Mouse (Mus musculus): ENCODE data around the gene Slc35c2. TPM values are rescaled to one million over a fixed set of nuclear protein-coding genes. Genes with fewer than 3 reads are reported as not detected.

Slc35c2 gene
- total and polyA plus RNA-seq, 2 experiments from 2014 or later = 68.7 to 98.9 TPM

DNA sequence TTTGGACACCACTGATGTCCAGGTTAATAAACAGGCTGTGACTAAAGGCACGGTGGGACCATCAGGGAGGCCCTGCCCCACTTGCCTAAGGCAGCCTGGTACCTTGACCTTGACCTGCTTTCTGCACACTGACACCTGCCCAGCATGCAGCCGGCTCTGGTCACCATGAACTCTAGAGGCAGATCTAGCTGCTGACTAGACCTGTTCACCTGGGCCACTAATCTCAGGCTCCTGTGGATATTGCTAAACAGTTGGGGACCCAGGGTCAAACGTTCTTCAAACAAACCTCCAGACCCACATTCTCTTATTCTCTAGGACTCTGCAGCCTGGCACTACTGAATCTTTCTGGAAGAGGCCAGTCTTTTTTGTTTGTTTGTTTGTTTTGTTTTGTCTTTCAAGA, 2.6 kb downstream of the Slc35c2 start:
- no peak for TF ChIP-seq CTCF (IDR thresholded peaks at IDR 0.05)
- ATAC-seq (ENCODE audit: low FRiP score) (no peak), DNase-seq (ENCODE audit: low spot score) (no peak)
- no peak overlapping the region for H3K27ac ChIP-seq (ENCODE audit: low read depth, low read length)
- no peaks in the 10 kb centered on the region for H3K9me3 ChIP-seq (ENCODE audit: low read length)
- H3K4me2 ChIP-seq (ENCODE audit: low read depth, low read length, poor library complexity, severe bottlenecking) = no peak overlapping the region
- no peaks in the 10 kb centered on the region for H3K27me3 ChIP-seq (ENCODE audit: insufficient read depth, low read length)
- WGBS = 84% methylated on average over 3 of the region's 3 CpGs
- H3K36me3 ChIP-seq (ENCODE audit: insufficient read depth, low read length) = peaks cover 24% of the 10 kb centered on the region
- no peak overlapping the region for H3K4me3 ChIP-seq (ENCODE audit: low read depth, low read length)
- H3K4me1 ChIP-seq (ENCODE audit: insufficient read depth, low read length) = peaks cover 17% of the 10 kb centered on the region
- H3K9ac ChIP-seq (replicated peaks; ENCODE audit: low read length, poor library complexity, severe bottlenecking) = 0 out of 2 replicates have a peak overlapping the region, but pooled peaks have one; percentile 4

DNA sequence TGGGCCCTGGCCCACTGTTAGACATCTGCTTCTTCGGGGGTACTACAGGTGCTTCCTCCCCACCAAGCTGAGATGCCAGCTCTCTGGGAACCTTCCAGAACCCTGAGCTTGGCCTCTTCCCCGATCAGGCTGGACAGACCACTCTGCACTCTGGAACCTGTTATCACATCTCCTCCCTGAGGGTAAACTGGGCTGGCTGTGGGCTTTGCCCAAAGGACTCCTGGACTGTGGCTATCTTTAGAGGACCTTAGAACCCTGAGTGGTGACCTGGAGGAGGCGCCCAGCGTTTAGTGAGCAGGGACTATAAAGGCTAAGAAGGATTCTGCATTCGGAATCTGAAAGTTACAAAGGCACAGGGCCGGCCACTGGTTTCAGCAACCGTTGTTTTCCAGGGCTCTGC, 3.3 kb downstream of the Slc35c2 start:
- Histone ChIP-seq H3K4me2 (ENCODE audit: low read depth, low read length, poor library complexity, severe bottlenecking) (no peak overlapping the region), H3K27ac (ENCODE audit: low read depth, low read length) (no peak overlapping the region), H3K36me3 (ENCODE audit: insufficient read depth, low read length) (peaks cover 17% of the 10 kb centered on the region), H3K27me3 (ENCODE audit: insufficient read depth, low read length) (no peaks in the 10 kb centered on the region), H3K9ac (replicated peaks; ENCODE audit: low read length, poor library complexity, severe bottlenecking) (0 out of 2 replicates have a peak overlapping the region, but pooled peaks have one; percentile 4), H3K4me3 (ENCODE audit: low read depth, low read length) (no peak overlapping the region), H3K4me1 (ENCODE audit: insufficient read depth, low read length) (peaks cover 17% of the 10 kb centered on the region), H3K9me3 (ENCODE audit: low read length) (no peaks in the 10 kb centered on the region)
- TF ChIP-seq CTCF (IDR thresholded peaks at IDR 0.05) = no peak
- ATAC-seq (ENCODE audit: low FRiP score) = no peak
- no peak for DNase-seq (ENCODE audit: low spot score)
- WGBS = 96% methylated on average over 7 of the region's 7 CpGs

DNA sequence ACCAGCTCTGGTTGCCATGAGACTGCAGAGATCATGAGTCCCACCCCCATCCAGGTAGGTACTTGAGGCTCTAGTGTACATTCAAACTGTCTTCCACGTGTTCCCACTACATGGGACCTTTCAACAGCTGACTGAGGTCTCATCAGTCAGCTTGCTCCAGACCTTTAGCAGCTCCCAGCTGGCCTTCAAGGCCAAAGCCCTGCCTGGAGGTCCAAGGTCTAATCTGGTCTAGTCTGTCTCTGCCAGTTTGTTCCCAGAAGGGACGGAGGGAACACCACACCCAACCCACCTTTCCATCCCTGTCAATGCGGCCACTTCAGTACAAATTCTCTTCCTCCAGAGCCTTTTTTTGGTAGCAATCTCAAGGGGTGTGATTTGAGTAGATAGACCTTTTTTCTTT, 4.0 kb downstream of the Slc35c2 start:
- H3K4me2 ChIP-seq (ENCODE audit: low read depth, low read length, poor library complexity, severe bottlenecking) = no peak overlapping the region
- no peak overlapping the region for H3K4me3 ChIP-seq (ENCODE audit: low read depth, low read length)
- ATAC-seq (ENCODE audit: low FRiP score) = no peak
- no peak overlapping the region for H3K27ac ChIP-seq (ENCODE audit: low read depth, low read length)
- peaks cover 17% of the 10 kb centered on the region for H3K36me3 ChIP-seq (ENCODE audit: insufficient read depth, low read length)
- WGBS = 90% methylated on average over 3 of the region's 3 CpGs
- H3K27me3 ChIP-seq (ENCODE audit: insufficient read depth, low read length) = no peaks in the 10 kb centered on the region
- DNase-seq (ENCODE audit: low spot score) = no peak
- H3K9ac ChIP-seq (replicated peaks; ENCODE audit: low read length, poor library complexity, severe bottlenecking) = no peak overlapping the region
- peaks cover 17% of the 10 kb centered on the region for H3K4me1 ChIP-seq (ENCODE audit: insufficient read depth, low read length)
- no peaks in the 10 kb centered on the region for H3K9me3 ChIP-seq (ENCODE audit: low read length)
- TF ChIP-seq CTCF (IDR thresholded peaks at IDR 0.05) = no peak

DNA sequence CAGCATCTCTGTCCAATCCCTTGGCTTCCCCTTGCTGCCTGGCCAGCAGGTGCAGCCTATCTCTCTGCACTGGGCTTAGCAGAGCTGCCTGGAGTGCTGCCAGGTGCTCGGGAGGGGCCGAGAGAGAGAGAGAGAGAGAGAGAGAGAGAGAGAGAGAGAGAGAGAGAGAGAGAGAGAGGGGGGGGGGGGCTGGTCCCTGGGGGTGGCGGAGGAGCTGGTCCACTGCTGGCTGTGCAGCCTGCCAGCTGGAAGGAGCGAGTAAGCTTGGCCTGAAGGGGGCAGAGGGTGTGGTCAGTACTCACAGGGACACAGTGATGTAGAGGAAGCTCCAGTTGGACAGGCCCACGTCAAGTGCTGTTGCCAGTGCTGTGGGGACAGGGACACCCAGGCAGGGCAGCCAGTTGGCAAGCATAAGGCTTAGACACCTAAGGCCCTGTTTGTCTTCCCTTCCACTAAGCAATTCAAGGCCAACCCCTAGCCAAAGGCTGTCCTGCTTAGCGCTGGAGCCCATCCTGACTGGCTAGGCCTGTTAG, 5.8 kb downstream of the Slc35c2 start:
- Histone ChIP-seq H3K4me1 (ENCODE audit: insufficient read depth, low read length) (peaks cover 9% of the 10 kb centered on the region), H3K27ac (ENCODE audit: low read depth, low read length) (no peak overlapping the region), H3K9me3 (ENCODE audit: low read length) (no peaks in the 10 kb centered on the region), H3K27me3 (ENCODE audit: insufficient read depth, low read length) (no peaks in the 10 kb centered on the region), H3K36me3 (ENCODE audit: insufficient read depth, low read length) (peaks cover 21% of the 10 kb centered on the region), H3K9ac (replicated peaks; ENCODE audit: low read length, poor library complexity, severe bottlenecking) (no peak overlapping the region), H3K4me3 (ENCODE audit: low read depth, low read length) (no peak overlapping the region), H3K4me2 (ENCODE audit: low read depth, low read length, poor library complexity, severe bottlenecking) (no peak overlapping the region)
- no peak for ATAC-seq (ENCODE audit: low FRiP score)
- DNase-seq (ENCODE audit: low spot score) = peak; percentile 70
- no peak for TF ChIP-seq CTCF (IDR thresholded peaks at IDR 0.05)
- 55% methylated on average over 4 of the region's 6 CpGs for whole genome bisulfite sequencing

DNA sequence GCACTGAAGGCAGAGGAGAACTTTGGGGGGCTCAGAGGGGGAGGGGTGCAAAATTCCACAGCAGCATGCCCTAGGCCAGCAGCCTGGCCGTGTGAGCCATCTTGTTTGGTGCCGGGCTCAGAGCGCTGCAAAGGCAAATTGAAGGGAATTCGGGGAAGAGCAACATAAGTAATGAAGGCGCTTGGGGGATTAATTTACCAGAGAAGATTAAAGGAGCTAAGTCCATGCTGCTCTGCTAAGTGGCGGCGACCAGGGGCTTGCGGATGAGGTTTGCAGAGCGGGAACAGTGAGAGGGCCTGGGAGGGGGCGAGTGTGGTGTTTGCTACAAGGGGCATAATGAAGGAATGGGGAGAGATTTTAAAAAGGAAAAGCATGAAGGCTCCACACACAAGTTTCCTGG, 8.3 kb downstream of the Slc35c2 start:
- ATAC-seq (ENCODE audit: low FRiP score) = no peak
- Histone ChIP-seq H3K4me2 (ENCODE audit: low read depth, low read length, poor library complexity, severe bottlenecking) (no peak overlapping the region), H3K27me3 (ENCODE audit: insufficient read depth, low read length) (no peaks in the 10 kb centered on the region), H3K27ac (ENCODE audit: low read depth, low read length) (peak overlapping the region; percentile 38; the same call in 1 of the 2 replicates), H3K9me3 (ENCODE audit: low read length) (no peaks in the 10 kb centered on the region), H3K4me1 (ENCODE audit: insufficient read depth, low read length) (peaks cover 11% of the 10 kb centered on the region; the same call in 1 of the 2 replicates), H3K36me3 (ENCODE audit: insufficient read depth, low read length) (peaks cover 21% of the 10 kb centered on the region), H3K4me3 (ENCODE audit: low read depth, low read length) (no peak overlapping the region), H3K9ac (replicated peaks; ENCODE audit: low read length, poor library complexity, severe bottlenecking) (no peak overlapping the region)
- no peak for DNase-seq (ENCODE audit: low spot score)
- TF ChIP-seq CTCF (IDR thresholded peaks at IDR 0.05) = no peak
- 26% methylated on average over 10 of the region's 10 CpGs for WGBS

DNA sequence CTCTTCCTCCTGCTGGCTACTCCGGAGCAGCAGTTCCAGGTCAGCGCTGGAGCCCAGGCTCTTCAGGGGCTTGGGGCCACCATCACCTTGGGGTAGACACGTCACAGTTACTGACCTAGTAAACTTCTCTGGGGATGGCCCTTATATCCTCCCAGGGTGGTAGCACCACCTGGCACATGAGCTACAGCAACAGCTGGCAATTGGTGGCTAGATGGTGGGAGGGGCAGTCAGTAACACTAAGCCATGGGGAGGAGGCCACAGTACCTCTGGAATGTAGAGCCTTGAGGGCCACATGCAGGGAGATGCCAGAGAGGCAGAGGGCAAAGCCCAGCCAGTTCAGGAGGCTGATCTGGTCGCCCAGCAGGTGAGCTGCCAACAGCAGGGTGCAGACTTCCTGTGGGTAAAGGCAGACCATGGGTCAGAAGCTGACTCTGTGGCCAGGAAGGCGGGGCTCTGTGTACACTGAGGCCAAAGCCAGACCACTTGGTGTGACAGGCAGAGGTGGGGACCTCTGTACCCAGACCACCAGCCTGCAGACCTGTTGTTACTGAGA, 10.4 kb downstream of the Slc35c2 start:
- Histone ChIP-seq H3K4me2 (ENCODE audit: low read depth, low read length, poor library complexity, severe bottlenecking) (no peak overlapping the region), H3K9ac (replicated peaks; ENCODE audit: low read length, poor library complexity, severe bottlenecking) (no peak overlapping the region), H3K9me3 (ENCODE audit: low read length) (no peaks in the 10 kb centered on the region), H3K27me3 (ENCODE audit: insufficient read depth, low read length) (no peaks in the 10 kb centered on the region), H3K4me1 (ENCODE audit: insufficient read depth, low read length) (peaks cover 11% of the 10 kb centered on the region; the same call in 1 of the 2 replicates), H3K4me3 (ENCODE audit: low read depth, low read length) (no peak overlapping the region), H3K36me3 (ENCODE audit: insufficient read depth, low read length) (peaks cover 14% of the 10 kb centered on the region; the same call in 1 of the 2 replicates), H3K27ac (ENCODE audit: low read depth, low read length) (no peak overlapping the region)
- no peak for TF ChIP-seq CTCF (IDR thresholded peaks at IDR 0.05)
- ATAC-seq (ENCODE audit: low FRiP score) (no peak), DNase-seq (ENCODE audit: low spot score) (no peak)
- 90% methylated on average over 5 of the region's 5 CpGs for WGBS
